Mouse (Mus musculus): ENCODE data around the gene Mtmr2. TPM values are rescaled to one million over a fixed set of nuclear protein-coding genes. Genes with fewer than 3 reads are reported as not detected.

Gene Mtmr2
- polyA plus RNA-seq, 1 experiment from 2014 or later, result 32.1 TPM

- no peak for ATAC-seq
- WGBS, result 71% methylated on average over 1 of the region's 1 CpGs
- H3K36me3 ChIP-seq (ENCODE audit: control insufficient read depth, insufficient read depth), result peaks cover 47% of the 10 kb centered on the region
Observed at GRCm38 (mm10) chr9:13794302-13794701, 46.1 kb downstream of the Mtmr2 start.

GRCm38 (mm10) chr9:13794756-13795155, 46.5 kb downstream of the Mtmr2 start:
- Histone ChIP-seq H3K4me1 (replicated peaks; ENCODE audit: control insufficient read depth, insufficient read depth, low read length) (no peaks in the 10 kb centered on the region), H3K27me3 (replicated peaks; ENCODE audit: control insufficient read depth, insufficient read depth, low read length) (no peaks in the 10 kb centered on the region), H3K9me3 (ENCODE audit: control insufficient read depth) (no peaks in the 10 kb centered on the region), H3K4me2 (replicated peaks; ENCODE audit: low read depth) (no peak overlapping the region), H3K27ac (ENCODE audit: low read depth, low read length) (no peak overlapping the region), H3K36me3 (ENCODE audit: control insufficient read depth, insufficient read depth) (peaks cover 50% of the 10 kb centered on the region), H3K4me3 (ENCODE audit: low read depth, low read length) (no peak overlapping the region), H3K9ac (ENCODE audit: low read depth, low read length) (no peak overlapping the region)
- WGBS, result 89% methylated on average over 2 of the region's 2 CpGs
- ATAC-seq, result no peak
- TF ChIP-seq CTCF (IDR thresholded peaks at IDR 0.05; ENCODE audit: low read depth), result no peak

More at GRCm38 (mm10) chr9:13794302-13794701, 46.1 kb downstream of the Mtmr2 start:
- Histone ChIP-seq H3K9me3 (ENCODE audit: control insufficient read depth) (no peaks in the 10 kb centered on the region), H3K27ac (ENCODE audit: low read depth, low read length) (no peak overlapping the region), H3K4me2 (replicated peaks; ENCODE audit: low read depth) (no peak overlapping the region), H3K27me3 (replicated peaks; ENCODE audit: control insufficient read depth, insufficient read depth, low read length) (no peaks in the 10 kb centered on the region), H3K4me1 (replicated peaks; ENCODE audit: control insufficient read depth, insufficient read depth, low read length) (no peaks in the 10 kb centered on the region), H3K9ac (ENCODE audit: low read depth, low read length) (no peak overlapping the region), H3K4me3 (ENCODE audit: low read depth, low read length) (no peak overlapping the region)
- TF ChIP-seq CTCF (IDR thresholded peaks at IDR 0.05; ENCODE audit: low read depth), result 0 out of 2 replicates have a peak, but pooled peaks have one; percentile 11

- Histone ChIP-seq H3K27me3 (replicated peaks; ENCODE audit: control insufficient read depth, insufficient read depth, low read length) (no peaks in the 10 kb centered on the region), H3K36me3 (ENCODE audit: control insufficient read depth, insufficient read depth) (peaks cover 70% of the 10 kb centered on the region), H3K4me1 (replicated peaks; ENCODE audit: control insufficient read depth, insufficient read depth, low read length) (no peaks in the 10 kb centered on the region), H3K27ac (ENCODE audit: low read depth, low read length) (no peak overlapping the region), H3K4me2 (replicated peaks; ENCODE audit: low read depth) (no peak overlapping the region), H3K9ac (ENCODE audit: low read depth, low read length) (no peak overlapping the region), H3K9me3 (ENCODE audit: control insufficient read depth) (no peaks in the 10 kb centered on the region), H3K4me3 (ENCODE audit: low read depth, low read length) (no peak overlapping the region)
- 75% methylated on average over 1 of the region's 1 CpGs for WGBS
- ATAC-seq, result no peak
- TF ChIP-seq CTCF (IDR thresholded peaks at IDR 0.05; ENCODE audit: low read depth), result no peak
Observed at GRCm38 (mm10) chr9:13804480-13804879, 56.3 kb downstream of the Mtmr2 start.

- Histone ChIP-seq H3K4me3 (ENCODE audit: low read depth, low read length) (no peak overlapping the region), H3K27ac (ENCODE audit: low read depth, low read length) (no peak overlapping the region), H3K9me3 (ENCODE audit: control insufficient read depth) (no peaks in the 10 kb centered on the region), H3K4me2 (replicated peaks; ENCODE audit: low read depth) (no peak overlapping the region), H3K4me1 (replicated peaks; ENCODE audit: control insufficient read depth, insufficient read depth, low read length) (no peaks in the 10 kb centered on the region), H3K36me3 (ENCODE audit: control insufficient read depth, insufficient read depth) (peaks cover 74% of the 10 kb centered on the region), H3K27me3 (replicated peaks; ENCODE audit: control insufficient read depth, insufficient read depth, low read length) (no peaks in the 10 kb centered on the region), H3K9ac (ENCODE audit: low read depth, low read length) (no peak overlapping the region)
- WGBS, result 90% methylated on average over 7 of the region's 7 CpGs
- no peak for TF ChIP-seq CTCF (IDR thresholded peaks at IDR 0.05; ENCODE audit: low read depth)
- ATAC-seq, result no peak
Observed at GRCm38 (mm10) chr9:13806854-13807253, 58.6 kb downstream of the Mtmr2 start.

- no peak for TF ChIP-seq CTCF (IDR thresholded peaks at IDR 0.05; ENCODE audit: low read depth)
- H3K4me3 ChIP-seq (ENCODE audit: low read depth, low read length), result no peak overlapping the region
- no peak for ATAC-seq
- H3K36me3 ChIP-seq (ENCODE audit: control insufficient read depth, insufficient read depth), result peaks cover 73% of the 10 kb centered on the region
- no peak overlapping the region for H3K4me2 ChIP-seq (replicated peaks; ENCODE audit: low read depth)
- no peaks in the 10 kb centered on the region for H3K4me1 ChIP-seq (replicated peaks; ENCODE audit: control insufficient read depth, insufficient read depth, low read length)
- H3K27me3 ChIP-seq (replicated peaks; ENCODE audit: control insufficient read depth, insufficient read depth, low read length), result no peaks in the 10 kb centered on the region
- 76% methylated on average over 5 of the region's 5 CpGs for WGBS
- no peaks in the 10 kb centered on the region for H3K9me3 ChIP-seq (ENCODE audit: control insufficient read depth)
- H3K27ac ChIP-seq (ENCODE audit: low read depth, low read length), result no peak overlapping the region
- no peak overlapping the region for H3K9ac ChIP-seq (ENCODE audit: low read depth, low read length)
Observed at GRCm38 (mm10) chr9:13807657-13808056, 59.4 kb downstream of the Mtmr2 start.

- Histone ChIP-seq H3K4me3 (ENCODE audit: low read depth, low read length) (no peak overlapping the region), H3K27ac (ENCODE audit: low read depth, low read length) (no peak overlapping the region), H3K36me3 (ENCODE audit: control insufficient read depth, insufficient read depth) (peaks cover 72% of the 10 kb centered on the region), H3K27me3 (replicated peaks; ENCODE audit: control insufficient read depth, insufficient read depth, low read length) (no peaks in the 10 kb centered on the region), H3K9me3 (ENCODE audit: control insufficient read depth) (no peaks in the 10 kb centered on the region), H3K9ac (ENCODE audit: low read depth, low read length) (no peak overlapping the region), H3K4me1 (replicated peaks; ENCODE audit: control insufficient read depth, insufficient read depth, low read length) (no peaks in the 10 kb centered on the region), H3K4me2 (replicated peaks; ENCODE audit: low read depth) (no peak overlapping the region)
- no peak for ATAC-seq
- peak; percentile 56 for TF ChIP-seq CTCF (IDR thresholded peaks at IDR 0.05; ENCODE audit: low read depth)
Observed at GRCm38 (mm10) chr9:13809937-13810336, 61.7 kb downstream of the Mtmr2 start.

- WGBS, result 92% methylated on average over 9 of the region's 9 CpGs
- H3K36me3 ChIP-seq (ENCODE audit: control insufficient read depth, insufficient read depth), result peaks cover 58% of the 10 kb centered on the region
Observed at GRCm38 (mm10) chr9:13818369-13818768, 70.2 kb downstream of the Mtmr2 start.

More at GRCm38 (mm10) chr9:13818369-13818768, 70.2 kb downstream of the Mtmr2 start:
- Histone ChIP-seq H3K4me3 (ENCODE audit: low read depth, low read length) (no peak overlapping the region), H3K9me3 (ENCODE audit: control insufficient read depth) (no peaks in the 10 kb centered on the region), H3K4me1 (replicated peaks; ENCODE audit: control insufficient read depth, insufficient read depth, low read length) (no peaks in the 10 kb centered on the region), H3K9ac (ENCODE audit: low read depth, low read length) (no peak overlapping the region), H3K4me2 (replicated peaks; ENCODE audit: low read depth) (no peak overlapping the region), H3K27me3 (replicated peaks; ENCODE audit: control insufficient read depth, insufficient read depth, low read length) (no peaks in the 10 kb centered on the region), H3K27ac (ENCODE audit: low read depth, low read length) (no peak overlapping the region)
- ATAC-seq, result no peak
- no peak for TF ChIP-seq CTCF (IDR thresholded peaks at IDR 0.05; ENCODE audit: low read depth)
